Mouse (Mus musculus): ENCODE data around the gene Rbm18.

DNA sequence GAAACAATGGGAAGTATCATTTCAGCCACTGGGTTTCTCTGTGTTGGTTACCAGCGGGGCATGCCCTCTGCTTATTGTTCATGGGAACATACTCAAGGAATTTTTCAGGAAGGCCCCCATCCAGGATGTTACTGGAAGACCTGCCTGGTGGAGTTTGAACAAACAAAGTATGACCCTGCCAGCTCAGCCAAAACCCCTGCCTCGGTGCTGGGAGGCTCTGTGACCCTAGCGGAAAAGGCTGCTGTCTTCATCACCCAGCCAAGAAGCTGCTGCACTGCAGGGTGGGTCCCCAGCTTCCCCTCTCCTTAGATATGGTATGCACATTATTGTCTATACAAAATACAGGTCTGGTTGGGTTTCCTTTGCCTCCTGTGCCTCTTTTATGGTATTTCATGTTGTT lies 36.0 kb upstream of the Rbm18 start:
- TF ChIP-seq POLR2A (IDR thresholded peaks at IDR 0.05; ENCODE audit: borderline replicate concordance, low read depth, low read length) (no peak), CTCF (IDR thresholded peaks at IDR 0.05; ENCODE audit: low read depth, low read length) (no peak)

Measured in bone marrow macrophage, adult 2 months (primary cell).